Mouse (Mus musculus): ENCODE results near the gene Zfp52.

The Zfp52 gene

DNA sequence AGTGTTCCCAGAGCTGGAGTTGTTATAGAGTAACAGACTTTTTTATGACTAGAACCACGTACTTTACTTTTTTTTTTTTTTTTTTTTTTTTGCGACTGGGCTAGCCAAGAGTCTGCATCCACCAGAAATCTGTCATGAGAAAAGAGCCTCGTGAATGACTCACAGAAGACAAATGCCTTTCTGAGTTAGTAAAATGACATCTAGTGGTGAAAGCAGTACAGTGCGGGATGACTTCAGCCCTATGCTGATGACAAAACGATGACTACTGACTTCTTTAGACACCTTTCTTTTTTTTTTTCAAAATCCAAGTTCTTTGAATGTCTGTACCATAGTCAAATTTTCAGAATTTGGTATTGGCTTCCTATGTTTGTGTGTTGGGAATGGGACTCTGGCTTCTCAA, 30.9 kb downstream of the Zfp52 start:
- DNase-seq: peak; percentile 77

GRCm38 (mm10) chr17:21566728-21567349, 31.5 kb downstream of the Zfp52 start, which contains the start of gene Zfp948:
TSS of gene Zfp948 (plus strand) at chr17:21567008.
- DNase-seq: peak; percentile 94

DNA sequence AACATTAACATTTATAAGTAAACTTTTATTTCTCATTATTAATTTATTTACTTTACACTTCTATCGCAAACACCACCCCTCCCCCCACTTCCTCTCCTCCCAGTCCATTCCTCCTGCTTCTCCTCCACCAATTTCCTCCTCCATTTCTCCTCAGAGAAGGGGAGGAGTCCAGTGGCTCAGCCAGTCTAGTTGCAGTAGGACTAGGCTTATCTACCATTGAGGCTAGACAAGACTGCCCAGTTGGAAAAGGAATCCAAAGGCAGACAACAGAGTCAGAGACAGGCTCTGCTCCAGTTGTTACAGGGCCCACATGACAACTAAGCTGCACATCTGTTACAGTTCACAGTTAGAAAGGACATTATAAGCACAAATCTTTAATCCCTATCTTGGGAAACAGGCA, 32.4 kb downstream of the Zfp52 start:
- peak; percentile 39 for DNase-seq

GRCm38 (mm10) chr17:21579080-21579479, 43.7 kb downstream of the Zfp52 start:
- no peak for DNase-seq

DNA sequence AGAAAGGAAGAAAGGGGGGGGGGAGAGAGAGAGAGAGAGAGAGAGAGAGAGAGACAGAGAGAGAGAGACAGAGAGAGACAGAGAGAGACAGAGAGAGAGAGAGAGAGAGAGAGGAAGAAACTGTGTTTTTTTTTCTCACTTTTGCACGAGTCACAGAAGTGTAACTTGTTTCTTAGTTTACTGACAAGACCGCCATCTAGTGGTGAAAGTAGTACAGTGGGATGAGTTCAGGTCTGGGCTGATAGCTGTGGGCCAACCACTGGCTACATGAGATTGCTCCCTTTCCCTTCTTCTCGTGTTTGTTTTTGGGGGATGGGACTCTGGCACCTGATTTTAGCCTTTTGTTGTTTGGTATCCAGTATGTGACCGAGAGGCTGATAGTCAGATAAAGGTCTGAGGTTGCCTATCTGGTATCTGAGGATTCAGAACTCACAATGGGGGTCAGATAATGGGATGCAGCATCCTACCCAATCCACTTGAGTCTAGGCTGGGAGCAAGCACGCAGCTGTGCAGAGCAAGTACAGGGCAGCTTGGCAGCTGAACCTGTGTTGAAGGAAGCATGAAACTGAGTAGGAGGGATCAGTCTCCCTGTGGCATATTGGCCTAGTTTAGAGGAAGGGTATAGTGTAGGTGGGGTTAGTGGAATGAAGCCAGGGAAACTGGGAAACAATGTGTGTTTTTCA, 44.3 kb downstream of the Zfp52 start:
- DNase-seq: peak; percentile 77

DNA sequence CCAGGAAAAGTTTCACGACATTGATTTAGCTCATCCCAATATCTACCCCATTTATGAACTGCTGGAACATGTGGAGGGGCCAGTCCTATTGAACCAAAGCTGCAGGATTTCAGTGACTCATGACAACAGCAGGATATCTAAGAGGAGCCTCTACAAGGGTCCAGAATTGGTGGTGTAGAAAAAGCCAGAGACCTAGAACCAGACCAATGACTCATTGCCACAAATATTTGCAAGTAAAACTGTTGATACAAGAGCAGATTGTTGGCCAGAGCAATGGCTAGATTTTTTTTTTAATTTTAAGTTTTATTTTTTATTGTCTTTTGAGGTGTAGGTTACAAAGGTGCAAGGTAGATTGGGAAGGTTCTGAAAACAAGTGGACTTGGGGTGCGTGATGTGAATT, 50.2 kb downstream of the Zfp52 start:
- no peak for DNase-seq
